Mouse (Mus musculus): ENCODE measurements around the gene Fam45a. TPM values are rescaled to one million over a fixed set of nuclear protein-coding genes. Genes with fewer than 3 reads are reported as not detected.

The Fam45a gene
- total RNA-seq, 1 experiment: 17.0 TPM

DNA sequence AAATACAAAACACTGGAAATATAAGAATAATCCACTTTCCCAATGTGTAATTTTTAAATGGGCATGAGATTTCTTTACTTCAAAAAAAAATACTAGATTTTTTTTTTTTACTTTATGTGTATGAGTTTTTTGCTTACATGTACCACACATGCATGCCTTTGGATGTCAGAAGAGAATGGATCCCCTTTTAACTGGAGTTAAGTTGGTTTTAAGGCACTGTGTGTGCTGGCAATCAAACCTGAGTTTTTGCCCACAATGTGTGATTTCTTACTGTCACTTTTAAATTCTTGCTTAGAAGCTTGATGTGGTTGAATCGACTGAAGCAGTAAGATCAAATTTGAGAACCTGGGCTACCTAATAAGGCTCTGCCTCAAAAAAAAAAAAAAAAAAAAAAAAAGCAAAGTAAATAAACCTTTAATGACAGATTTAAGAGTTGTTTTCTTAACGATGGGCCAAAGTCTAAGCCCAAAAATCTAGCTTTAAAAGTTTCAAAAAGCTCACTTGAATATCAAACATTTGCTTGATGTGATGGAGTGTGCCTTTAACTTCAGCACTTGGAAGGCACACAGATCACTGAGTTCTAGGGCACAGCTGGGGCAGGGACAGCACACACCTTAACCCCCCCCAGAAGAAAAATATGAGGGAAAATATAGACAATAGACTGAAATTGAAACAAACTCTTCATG lies 23.8 kb upstream of the Fam45a start:
- Histone ChIP-seq H3K9ac (ENCODE audit: insufficient read depth, low read depth, low read length, poor library complexity, severe bottlenecking) (no peak overlapping the region; the same call in 1 of the 2 replicates), H3K36me3 (ENCODE audit: control insufficient read depth, insufficient read depth, low read length, poor library complexity, severe bottlenecking) (peaks cover 4% of the 10 kb centered on the region; the same call in 1 of the 2 replicates), H3K9me3 (ENCODE audit: control insufficient read depth, insufficient read depth, low read depth, low read length) (no peaks in the 10 kb centered on the region), H3K4me3 (ENCODE audit: insufficient read depth in 1 of 2, low read depth in 1 of 2, low read length in 2 of 2, poor library complexity in 1 of 2, severe bottlenecking in 1 of 2) (peak overlapping the region; percentile 7 to 25; a peak in 2 of 4 replicates), H3K4me1 (ENCODE audit: control insufficient read depth in 2 of 2, insufficient read depth in 2 of 2, low read length in 2 of 2, poor library complexity in 1 of 2) (peaks cover 0 to 8% of the 10 kb centered on the region in 2 experiments; a peak in 2 of 4 replicates), H3K27ac (ENCODE audit: insufficient read depth, low read depth, low read length, poor library complexity, severe bottlenecking) (no peak overlapping the region)
- in situ Hi-C loops (cut with MboI; ENCODE audit: low sequenced_read_pairs in 2 of 2, unreplicated experiment in 2 of 2): no loop called here
- no peak for TF ChIP-seq ZNF384 (IDR thresholded peaks at IDR 0.05; ENCODE audit: low read depth, low read length)
- no peak for TF ChIP-seq MAFK (IDR thresholded peaks at IDR 0.05; ENCODE audit: insufficient read depth, low read depth, low read length)
- no peak for TF ChIP-seq HCFC1 (IDR thresholded peaks at IDR 0.05; ENCODE audit: borderline replicate concordance, insufficient read depth, low read length)
- DNase-seq (ENCODE audit: low read depth, low spot score): no peak

- H3K9ac ChIP-seq (ENCODE audit: insufficient read depth, low read depth, low read length, poor library complexity, severe bottlenecking): peak overlapping the region; percentile 57
- H3K36me3 ChIP-seq (ENCODE audit: control insufficient read depth, insufficient read depth, low read length, poor library complexity, severe bottlenecking): peaks cover 4% of the 10 kb centered on the region; the same call in 1 of the 2 replicates
- H3K9me3 ChIP-seq (ENCODE audit: control insufficient read depth, insufficient read depth, low read depth, low read length): no peaks in the 10 kb centered on the region
- no peak overlapping the region for H3K27ac ChIP-seq (ENCODE audit: insufficient read depth, low read depth, low read length, poor library complexity, severe bottlenecking)
- DNase-seq (ENCODE audit: low read depth, low spot score): no peak
- peaks cover 0 to 8% of the 10 kb centered on the region in 2 experiments; a peak in 2 of 4 replicates for H3K4me1 ChIP-seq (ENCODE audit: control insufficient read depth in 2 of 2, insufficient read depth in 2 of 2, low read length in 2 of 2, poor library complexity in 1 of 2)
- H3K4me3 ChIP-seq (ENCODE audit: insufficient read depth in 1 of 2, low read depth in 1 of 2, low read length in 2 of 2, poor library complexity in 1 of 2, severe bottlenecking in 1 of 2): peak overlapping the region; percentile 49 to 88
- TF ChIP-seq ZNF384 (IDR thresholded peaks at IDR 0.05; ENCODE audit: low read depth, low read length): no peak
- no peak for TF ChIP-seq CHD2 (IDR thresholded peaks at IDR 0.05; ENCODE audit: low read depth, low read length)
- TF ChIP-seq HCFC1 (IDR thresholded peaks at IDR 0.05; ENCODE audit: borderline replicate concordance, insufficient read depth, low read length): no peak
- no peak for TF ChIP-seq MAFK (IDR thresholded peaks at IDR 0.05; ENCODE audit: insufficient read depth, low read depth, low read length)
- no peak for TF ChIP-seq ZC3H11A (IDR thresholded peaks at IDR 0.05; ENCODE audit: borderline replicate concordance, low read depth, low read length)
- in situ Hi-C loops (cut with MboI; ENCODE audit: low sequenced_read_pairs in 2 of 2, unreplicated experiment in 2 of 2): no loop called here
These were observed 23.0 kb upstream of the Fam45a start for GRCm38 (mm10) chr19:60788214-60788960.

DNA sequence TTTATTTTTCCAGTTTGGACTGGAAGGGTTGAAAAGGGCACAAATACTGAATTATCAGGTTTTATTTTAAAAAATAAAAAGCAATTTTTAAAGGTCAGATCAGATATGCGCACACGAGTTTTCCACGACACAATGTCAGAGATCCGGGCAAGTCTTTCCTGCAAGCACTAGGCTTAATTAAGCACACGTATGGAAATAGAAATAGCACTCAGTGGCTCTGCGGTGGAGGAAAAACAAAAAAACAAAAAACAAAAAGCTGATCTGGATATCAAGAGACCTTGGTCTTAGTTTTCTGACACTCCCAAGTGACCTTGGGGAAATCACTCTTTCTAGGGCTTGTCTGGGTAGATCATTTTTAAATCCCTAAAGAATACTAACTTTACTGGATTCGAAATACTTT lies 21.9 kb upstream of the Fam45a start:
- Histone ChIP-seq H3K4me3 (ENCODE audit: insufficient read depth in 1 of 2, low read depth in 1 of 2, low read length in 2 of 2, poor library complexity in 1 of 2, severe bottlenecking in 1 of 2) (peak overlapping the region; percentile 88 to 96), H3K27ac (ENCODE audit: insufficient read depth, low read depth, low read length, poor library complexity, severe bottlenecking) (peak overlapping the region; percentile 92; the same call in 1 of the 2 replicates), H3K9me3 (ENCODE audit: control insufficient read depth, insufficient read depth, low read depth, low read length) (no peaks in the 10 kb centered on the region), H3K4me1 (ENCODE audit: control insufficient read depth in 2 of 2, insufficient read depth in 2 of 2, low read length in 2 of 2, poor library complexity in 1 of 2) (peaks cover 0 to 8% of the 10 kb centered on the region in 2 experiments; a peak in 2 of 4 replicates), H3K9ac (ENCODE audit: insufficient read depth, low read depth, low read length, poor library complexity, severe bottlenecking) (peak overlapping the region; percentile 99), H3K36me3 (ENCODE audit: control insufficient read depth, insufficient read depth, low read length, poor library complexity, severe bottlenecking) (peaks cover 4% of the 10 kb centered on the region; the same call in 1 of the 2 replicates)
- in situ Hi-C loops (cut with MboI; ENCODE audit: low sequenced_read_pairs in 2 of 2, unreplicated experiment in 2 of 2): no loop called here
- TF ChIP-seq MAFK (IDR thresholded peaks at IDR 0.05; ENCODE audit: insufficient read depth, low read depth, low read length) (no peak), ZC3H11A (IDR thresholded peaks at IDR 0.05; ENCODE audit: borderline replicate concordance, low read depth, low read length) (no peak), HCFC1 (IDR thresholded peaks at IDR 0.05; ENCODE audit: borderline replicate concordance, insufficient read depth, low read length) (no peak), ZNF384 (IDR thresholded peaks at IDR 0.05; ENCODE audit: low read depth, low read length) (no peak), CHD2 (IDR thresholded peaks at IDR 0.05; ENCODE audit: low read depth, low read length) (no peak)
- DNase-seq (ENCODE audit: low read depth, low spot score): no peak

GRCm38 (mm10) chr19:60789919-60790506 lies 21.4 kb upstream of the Fam45a start:
- Histone ChIP-seq H3K4me1 (ENCODE audit: control insufficient read depth in 2 of 2, insufficient read depth in 2 of 2, low read length in 2 of 2, poor library complexity in 1 of 2) (peaks cover 0 to 8% of the 10 kb centered on the region in 2 experiments; a peak in 2 of 4 replicates), H3K36me3 (ENCODE audit: control insufficient read depth, insufficient read depth, low read length, poor library complexity, severe bottlenecking) (peaks cover 4% of the 10 kb centered on the region; the same call in 1 of the 2 replicates), H3K9me3 (ENCODE audit: control insufficient read depth, insufficient read depth, low read depth, low read length) (no peaks in the 10 kb centered on the region), H3K27ac (ENCODE audit: insufficient read depth, low read depth, low read length, poor library complexity, severe bottlenecking) (peak overlapping the region; percentile 92), H3K4me3 (ENCODE audit: insufficient read depth in 1 of 2, low read depth in 1 of 2, low read length in 2 of 2, poor library complexity in 1 of 2, severe bottlenecking in 1 of 2) (peak overlapping the region; percentile 88 to 96), H3K9ac (ENCODE audit: insufficient read depth, low read depth, low read length, poor library complexity, severe bottlenecking) (peak overlapping the region; percentile 99)
- no peak for TF ChIP-seq ZC3H11A (IDR thresholded peaks at IDR 0.05; ENCODE audit: borderline replicate concordance, low read depth, low read length)
- no peak for TF ChIP-seq ZNF384 (IDR thresholded peaks at IDR 0.05; ENCODE audit: low read depth, low read length)
- TF ChIP-seq CHD2 (IDR thresholded peaks at IDR 0.05; ENCODE audit: low read depth, low read length): no peak; the same call in 1 of the 2 replicates
- TF ChIP-seq MAFK (IDR thresholded peaks at IDR 0.05; ENCODE audit: insufficient read depth, low read depth, low read length): no peak
- no peak for TF ChIP-seq HCFC1 (IDR thresholded peaks at IDR 0.05; ENCODE audit: borderline replicate concordance, insufficient read depth, low read length)
- peak; percentile 51 for DNase-seq (ENCODE audit: low read depth, low spot score)
- in situ Hi-C loops (cut with MboI; ENCODE audit: low sequenced_read_pairs in 2 of 2, unreplicated experiment in 2 of 2): no loop called here
